Mouse (Mus musculus): ENCODE measurements around the gene 3830406C13Rik.

DNA sequence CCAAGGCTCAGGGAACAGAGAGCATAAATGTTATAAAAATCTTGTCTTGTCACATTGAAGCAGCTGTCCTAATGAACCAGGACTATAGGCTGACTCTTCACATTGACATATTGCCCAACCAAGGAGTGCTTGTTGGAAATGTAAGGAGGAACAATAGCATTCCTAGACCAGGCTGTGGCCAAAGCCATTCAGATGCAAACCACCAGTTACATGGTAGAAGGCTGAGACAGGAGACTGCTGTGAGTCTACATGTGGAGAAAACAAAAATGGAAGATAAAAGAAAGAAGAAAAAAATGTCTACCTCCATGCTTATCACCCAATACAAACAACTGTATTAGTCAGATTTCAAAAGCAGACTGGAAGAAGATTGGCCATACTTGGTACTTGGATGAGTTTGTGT is 15.2 kb downstream of the 3830406C13Rik start:
- TF ChIP-seq POLR2A (IDR thresholded peaks at IDR 0.05; ENCODE audit: insufficient read length, low read depth) (no peak), MAX (IDR thresholded peaks at IDR 0.05; ENCODE audit: low read depth) (no peak), E2F4 (IDR thresholded peaks at IDR 0.05; ENCODE audit: insufficient read depth) (no peak), USF1 (IDR thresholded peaks at IDR 0.05; ENCODE audit: low read depth) (no peak), SRF (IDR thresholded peaks at IDR 0.05; ENCODE audit: control insufficient read depth, insufficient read length, low read depth) (no peak), MYOD1 (IDR thresholded peaks at IDR 0.05; ENCODE audit: control insufficient read depth in 1 of 3, insufficient read length in 2 of 3, low read depth in 2 of 3) (no peak)
